9 mouse cellular contexts compared by ENCODE assay signal in genomic region chr1:86302532-86302931, GRCm38 (mm10). TPM values are rescaled to one million over a fixed set of nuclear protein-coding genes. Genes with fewer than 3 reads are reported as not detected.
A peak's percentile ranks its signal among the peaks of the same experiment; 100 is the strongest.
DNase-seq lines count a peak whose midpoint lies in the region; ATAC-seq and TF ChIP-seq lines count a peak whose summit lies in the region.
"Had no signal": no experiment of that assay in that cellular context is flagged by ENCODE, and none has a peak within 500 bp of the region (broad histone marks: within the 10 kb centered on the region; RNA-seq: fewer than 3 reads in every experiment).

B3gnt7 (plus strand) TSS chr1:86302832.

- H3K9me3 ChIP-seq in heart, embryonic 16.5 days (replicated peaks; ENCODE audit: control insufficient read depth, low read length) = no peaks in the 10 kb centered on the region
- no peaks in the 10 kb centered on the region for H3K9me3 ChIP-seq in G1E (replicated peaks)
- no peaks in the 10 kb centered on the region for H3K9me3 ChIP-seq in liver, postnatal 0 days (ENCODE audit: low read length)

- TF ChIP-seq EP300 in liver, postnatal 0 days (IDR thresholded peaks at IDR 0.05; ENCODE audit: low read depth) = no peak

- H3K36me3 ChIP-seq in heart, embryonic 16.5 days (ENCODE audit: control insufficient read depth, insufficient read depth) = no peaks in the 10 kb centered on the region
- no peaks in the 10 kb centered on the region for H3K36me3 ChIP-seq in G1E (replicated peaks)
- no peaks in the 10 kb centered on the region for H3K36me3 ChIP-seq in liver, postnatal 0 days (replicated peaks; ENCODE audit: insufficient read depth, low read length)

- peaks cover 8% of the 10 kb centered on the region for H3K4me1 ChIP-seq in heart, embryonic 16.5 days (ENCODE audit: control insufficient read depth, insufficient read depth, low read length)
- peaks cover 32% of the 10 kb centered on the region for H3K4me1 ChIP-seq in G1E (ENCODE audit: insufficient read depth, low read depth, low read length)
- H3K4me1 ChIP-seq in liver, postnatal 0 days (ENCODE audit: insufficient read depth) = peaks cover 29% of the 10 kb centered on the region

- WGBS in heart, embryonic 16.5 days = 50% methylated on average over 6 of the region's 6 CpGs
- 62% methylated on average over 6 of the region's 6 CpGs for WGBS in liver, postnatal 0 days (ENCODE audit: insufficient replicate concordance)

- H3K4me2 ChIP-seq in heart, embryonic 16.5 days (ENCODE audit: low read depth, low read length) = peak within 1 kb of the TSS; percentile 99
- peak within 1 kb of the TSS; percentile 92 for H3K4me2 ChIP-seq in liver, postnatal 0 days (ENCODE audit: low read depth, low read length)

- peak within 1 kb of the TSS; percentile 65 for H3K4me3 ChIP-seq in heart, embryonic 16.5 days (ENCODE audit: low read length)
- H3K4me3 ChIP-seq in G1E (ENCODE audit: low read depth, low read length) = peak within 1 kb of the TSS; percentile 58; the same call in 1 of the 2 replicates
- peak within 1 kb of the TSS; percentile 58 for H3K4me3 ChIP-seq in liver, postnatal 0 days (ENCODE audit: low read depth, low read length)

- TF ChIP-seq CTCF in G1E (IDR thresholded peaks at IDR 0.05; ENCODE audit: low read depth, low read length) = no peak
- TF ChIP-seq CTCF in liver, postnatal 0 days (IDR thresholded peaks at IDR 0.05; ENCODE audit: low read depth) = no peak

- no peak for ATAC-seq in heart, embryonic 16.5 days (replicated peaks; ENCODE audit: extremely low read depth, insufficient read depth, low FRiP score)
- ATAC-seq in G1E (ENCODE audit: extremely low read depth, insufficient number of reproducible peaks, low FRiP score, poor library complexity, severe bottlenecking) = no peak
- no peak for ATAC-seq in liver, postnatal 0 days

- H3K9ac ChIP-seq in heart, embryonic 16.5 days (ENCODE audit: low read length) = peak within 1 kb of the TSS; percentile 67
- H3K9ac ChIP-seq in liver, postnatal 0 days (replicated peaks) = peak within 1 kb of the TSS; percentile 50

- DNase-seq in heart, adult 8-10 months (ENCODE audit: low spot score) = no peak
- DNase-seq in G1E (ENCODE audit: low spot score) = no peak
- DNase-seq in gonadal fat pad, adult 2 months (ENCODE audit: low read depth) = no peak
- no peak for DNase-seq in liver, postnatal 0 days
- no peak for DNase-seq in urinary bladder, postnatal 36 days (ENCODE audit: low spot score in 2 of 2)
- DNase-seq in retina, embryonic 14.5 days (ENCODE audit: low spot score) = no peak
- DNase-seq in right cerebral cortex, postnatal 14 days = no peak

- peaks cover 49% of the 10 kb centered on the region for H3K27me3 ChIP-seq in heart, embryonic 16.5 days (ENCODE audit: control insufficient read depth, insufficient read depth, low read length)
- H3K27me3 ChIP-seq in G1E (ENCODE audit: insufficient read depth, low read length) = peaks cover 90% of the 10 kb centered on the region
- H3K27me3 ChIP-seq in liver, postnatal 0 days (ENCODE audit: insufficient read depth, low read length) = peaks cover 31% of the 10 kb centered on the region

- H3K27ac ChIP-seq in heart, embryonic 16.5 days (ENCODE audit: low read length) = no peak within 1 kb of the TSS
- H3K27ac ChIP-seq in liver, postnatal 0 days (ENCODE audit: low read depth) = no peak within 1 kb of the TSS

RNA-seq across cellular contexts. Expression of gene B3gnt7, which starts in this region (rescaled TPM):
- 1.6 and 2.1 TPM in 2 replicates for polyA plus RNA-seq in heart, embryonic 16.5 days (2015; fragmentation: Nextera tagmentation; extraction: Ambion mirVana)
- under 1 TPM; 0.38 to 0.81 (median 0.51) TPM for total RNA-seq in heart, adult 8-10 months (2022)
- not detected in 2 replicates for total RNA-seq in G1E (2014; fragmentation: Nextera tagmentation)
- total RNA-seq in G1E (2017) = 0.12 and 0.16 TPM in 2 replicates
- 0.02 TPM in 1 of 2 replicates, not detected in the other for polyA plus RNA-seq in G1E (2012)
- polyA plus RNA-seq in gonadal fat pad, adult 2 months (2012; rRNA removed) = 6.6 and 10.7 TPM in 2 replicates
- 0.46 and 1.0 TPM in 2 replicates for polyA plus RNA-seq in liver, postnatal 0 days (2015; fragmentation: Nextera tagmentation; extraction: Ambion mirVana)
- total RNA-seq: MEL had no signal
